Mouse (Mus musculus) T-helper 1 cell (primary cell): ENCODE measurements at regions not wholly inside any gene's neighbourhood (a gene's known extent, or its start where the extent isn't known, plus 50 kb on each side); places are given as distances from the start of the nearest gene placed in this dataset.

Source experiments
- in situ Hi-C: fragments of 300-600 bp; cut with MboI, MseI; formaldehyde crosslinking; loops from one replicate; pipeline ENCODE4 v1.15.1; 2025; ENCODE audit warnings: high pct_unique_total_duplicates

GRCm38 (mm10) chr2:116979561-116980391, 101.3 kb downstream of the Tmco5 start:
- in situ Hi-C loops: no loop called here

GRCm38 (mm10) chr2:116980692-116981091, 102.2 kb downstream of the Tmco5 start:
- in situ Hi-C loops: no loop called here

- in situ Hi-C loops: no loop called here
Measured at GRCm38 (mm10) chr2:116983351-116983750, 104.9 kb downstream of the Tmco5 start.

- in situ Hi-C loops: no loop called here
Measured at GRCm38 (mm10) chr2:116983821-116984351, 105.4 kb downstream of the Tmco5 start.

GRCm38 (mm10) chr2:116984597-116984996, 106.1 kb downstream of the Tmco5 start:
- in situ Hi-C loops: no loop called here

- in situ Hi-C loops: no loop called here
Measured at GRCm38 (mm10) chr2:116985549-116985948, 107.1 kb downstream of the Tmco5 start.

GRCm38 (mm10) chr2:116988953-116989674, 110.6 kb downstream of the Tmco5 start:
- in situ Hi-C loops: no loop called here

GRCm38 (mm10) chr2:116990106-116990505, 111.6 kb downstream of the Tmco5 start:
- in situ Hi-C loops: no loop called here

- in situ Hi-C loops: no loop called here
Measured at GRCm38 (mm10) chr2:116991561-116992042, 113.1 kb downstream of the Tmco5 start.

GRCm38 (mm10) chr2:116993724-116994123, 115.2 kb downstream of the Tmco5 start:
- in situ Hi-C loops: no loop called here

- in situ Hi-C loops: no loop called here
Measured at GRCm38 (mm10) chr2:116996302-116996701, 117.8 kb downstream of the Tmco5 start.

GRCm38 (mm10) chr2:116998822-116999221, 120.3 kb downstream of the Tmco5 start:
- in situ Hi-C loops: no loop called here

- in situ Hi-C loops: no loop called here
Measured at GRCm38 (mm10) chr2:116999592-116999991, 121.1 kb downstream of the Tmco5 start.

GRCm38 (mm10) chr2:117003976-117004375, 117.2 kb upstream of the Spred1 start:
- in situ Hi-C loops: no loop called here

- in situ Hi-C loops: no loop called here
Measured at GRCm38 (mm10) chr2:117006846-117007245, 114.3 kb upstream of the Spred1 start.

GRCm38 (mm10) chr2:117008922-117009321, 112.3 kb upstream of the Spred1 start:
- in situ Hi-C loops: no loop called here

GRCm38 (mm10) chr2:117010001-117010400, 111.2 kb upstream of the Spred1 start:
- in situ Hi-C loops: no loop called here

- in situ Hi-C loops: no loop called here
Measured at GRCm38 (mm10) chr2:117010942-117011341, 110.2 kb upstream of the Spred1 start.

- in situ Hi-C loops: no loop called here
Measured at GRCm38 (mm10) chr2:117017921-117018651, 103.1 kb upstream of the Spred1 start.

- in situ Hi-C loops: no loop called here
Measured at GRCm38 (mm10) chr2:117018917-117019538, 102.1 kb upstream of the Spred1 start.

GRCm38 (mm10) chr2:117019552-117019951, 101.6 kb upstream of the Spred1 start:
- in situ Hi-C loops: no loop called here
